In genomic region chr17:71001067-71001466, GRCm38 (mm10) we compare ENCODE assay signal across 9 mouse cellular contexts. TPM values are rescaled to one million over a fixed set of nuclear protein-coding genes. Genes with fewer than 3 reads are reported as not detected.
DNase-seq lines count a peak whose midpoint lies in the region; ATAC-seq and TF ChIP-seq lines count a peak whose summit lies in the region.
"Had no signal": no experiment of that assay in that cellular context is flagged by ENCODE, and none has a peak within 500 bp of the region (broad histone marks: within the 10 kb centered on the region; RNA-seq: fewer than 3 reads in every experiment).

No protein-coding gene starts in this region.

- peak overlapping the region; percentile 95 for H3K9ac ChIP-seq in kidney, embryonic 15.5 days
- H3K9ac ChIP-seq in hindbrain, embryonic 13.5 days = peak overlapping the region; percentile 83; the same call in 1 of the 2 replicates
- H3K9ac ChIP-seq in midbrain, embryonic 13.5 days (replicated peaks) = 0 out of 2 replicates have a peak overlapping the region, but pooled peaks have one; percentile 80

- H3K4me2 ChIP-seq in kidney, embryonic 15.5 days = peak overlapping the region; percentile 68
- peak overlapping the region; percentile 70 for H3K4me2 ChIP-seq in hindbrain, embryonic 13.5 days
- H3K4me2 ChIP-seq in midbrain, embryonic 13.5 days (replicated peaks) = peak overlapping the region; percentile 87

- WGBS in kidney, embryonic 15.5 days = 11% methylated on average over 6 of the region's 6 CpGs
- 19% methylated on average over 6 of the region's 6 CpGs for WGBS in hindbrain, embryonic 13.5 days
- WGBS in midbrain, embryonic 13.5 days = 15% methylated on average over 6 of the region's 6 CpGs

- no peaks in the 10 kb centered on the region for H3K27me3 ChIP-seq in kidney, embryonic 15.5 days
- H3K27me3 ChIP-seq in hindbrain, embryonic 13.5 days = no peaks in the 10 kb centered on the region
- H3K27me3 ChIP-seq in midbrain, embryonic 13.5 days = no peaks in the 10 kb centered on the region

- no peak for TF ChIP-seq CTCF in bone marrow macrophage, adult 2 months (IDR thresholded peaks at IDR 0.05; ENCODE audit: low read depth, low read length)

- no peak for DNase-seq in kidney, postnatal 4 days
- DNase-seq in adrenal gland, postnatal 4 days (ENCODE audit: low spot score in 2 of 2) = no peak
- no peak for DNase-seq in adrenal gland, postnatal 25 days
- DNase-seq in urinary bladder, postnatal 14 days (ENCODE audit: low spot score) = no peak
- DNase-seq: kidney, postnatal 36 days had no signal

- H3K36me3 ChIP-seq in kidney, embryonic 15.5 days = peaks cover 11% of the 10 kb centered on the region
- H3K36me3 ChIP-seq in hindbrain, embryonic 13.5 days = peaks cover 5% of the 10 kb centered on the region
- no peaks in the 10 kb centered on the region; the same call in 1 of the 2 replicates for H3K36me3 ChIP-seq in midbrain, embryonic 13.5 days

- no peaks in the 10 kb centered on the region for H3K9me3 ChIP-seq in kidney, embryonic 15.5 days (replicated peaks)
- no peaks in the 10 kb centered on the region for H3K9me3 ChIP-seq in hindbrain, embryonic 13.5 days
- H3K9me3 ChIP-seq in midbrain, embryonic 13.5 days = no peaks in the 10 kb centered on the region

- no peak for ATAC-seq in kidney, embryonic 15.5 days (replicated peaks; ENCODE audit: low FRiP score)
- ATAC-seq in hindbrain, embryonic 13.5 days (ENCODE audit: low FRiP score) = no peak
- no peak for ATAC-seq in midbrain, embryonic 13.5 days

- no peak for TF ChIP-seq POLR2A in bone marrow macrophage, adult 2 months (IDR thresholded peaks at IDR 0.05; ENCODE audit: borderline replicate concordance, low read depth, low read length)

- peak overlapping the region; percentile 100; the same call in 1 of the 2 replicates for H3K27ac ChIP-seq in kidney, embryonic 15.5 days
- no peak overlapping the region for H3K27ac ChIP-seq in bone marrow macrophage, adult 2 months (ENCODE audit: insufficient read depth, low read depth, low read length)
- no peak overlapping the region for H3K27ac ChIP-seq in hindbrain, embryonic 13.5 days
- no peak overlapping the region; the same call in 1 of the 2 replicates for H3K27ac ChIP-seq in midbrain, embryonic 13.5 days

- peak overlapping the region; percentile 74 for H3K4me3 ChIP-seq in kidney, embryonic 15.5 days (replicated peaks)
- peak overlapping the region; percentile 67 for H3K4me3 ChIP-seq in bone marrow macrophage, adult 2 months (ENCODE audit: insufficient read depth, low read length)
- H3K4me3 ChIP-seq in hindbrain, embryonic 13.5 days = peak overlapping the region; percentile 87
- H3K4me3 ChIP-seq in midbrain, embryonic 13.5 days (replicated peaks) = peak overlapping the region; percentile 89

- H3K4me1 ChIP-seq in kidney, embryonic 15.5 days = peaks cover 44% of the 10 kb centered on the region
- H3K4me1 ChIP-seq in bone marrow macrophage, adult 2 months (ENCODE audit: control insufficient read depth, insufficient read depth, low read length) = peaks cover 29% of the 10 kb centered on the region
- H3K4me1 ChIP-seq in hindbrain, embryonic 13.5 days (replicated peaks) = peaks cover 20% of the 10 kb centered on the region
- peaks cover 19% of the 10 kb centered on the region for H3K4me1 ChIP-seq in midbrain, embryonic 13.5 days (replicated peaks)

RNA-seq across cellular contexts. Expression of gene Myom1, which starts 1.4 kb away (rescaled TPM):
- 5.5 and 6.0 TPM in 2 replicates for polyA plus RNA-seq in kidney, embryonic 15.5 days (2015; fragmentation: Nextera tagmentation; extraction: Ambion mirVana)
- 1.8 and 4.0 TPM in 2 replicates for polyA plus RNA-seq in bone marrow macrophage, adult 2 months (2012; ENCODE audit: insufficient read depth, insufficient read length, missing spikeins)
- 1.2 and 1.6 TPM in 2 replicates for polyA plus RNA-seq in hindbrain, embryonic 13.5 days (2015; fragmentation: Nextera tagmentation; extraction: Ambion mirVana)
- polyA plus RNA-seq in midbrain, embryonic 13.5 days (2015; fragmentation: Nextera tagmentation; extraction: Ambion mirVana) = 1.2 and 1.3 TPM in 2 replicates
- 10 to 100 TPM; 16.5 to 34.7 TPM for total RNA-seq in adrenal gland, postnatal 4 days (2021)
- 2.9 and 4.6 TPM in 2 replicates for total RNA-seq in adrenal gland, postnatal 25 days (2021)

RNA-seq across cellular contexts. Expression of gene Myl12a, which starts 1.6 kb away (rescaled TPM):
- 642 and 672 TPM in 2 replicates for polyA plus RNA-seq in kidney, embryonic 15.5 days (2015; fragmentation: Nextera tagmentation; extraction: Ambion mirVana)
- 266 and 277 TPM in 2 replicates for polyA plus RNA-seq in bone marrow macrophage, adult 2 months (2012; ENCODE audit: insufficient read depth, insufficient read length, missing spikeins)
- polyA plus RNA-seq in hindbrain, embryonic 13.5 days (2015; fragmentation: Nextera tagmentation; extraction: Ambion mirVana) = 153 and 157 TPM in 2 replicates
- polyA plus RNA-seq in midbrain, embryonic 13.5 days (2015; fragmentation: Nextera tagmentation; extraction: Ambion mirVana) = 141 and 154 TPM in 2 replicates
- 100 to 1,000 TPM; 315 to 317 TPM for total RNA-seq in adrenal gland, postnatal 4 days (2021)
- total RNA-seq in adrenal gland, postnatal 25 days (2021) = 231 and 295 TPM in 2 replicates
